Mouse (Mus musculus) E14TG2a.4 (cell line): Measurements from ENCODE around the gene Arrdc5.

ENCODE experiments used
- H3K27me3 ChIP-seq: 2 replicates; pipeline ENCODE4 v1.6.1; 2014; ENCODE audit warnings: low read length, control low read depth; ENCODE audit not compliant: insufficient read depth
- H3K36me3 ChIP-seq: 2 replicates; pipeline ENCODE4 v1.6.1; 2014; ENCODE audit warnings: low read length, control low read depth; ENCODE audit not compliant: insufficient read depth
- H3K4me1 ChIP-seq: replicated peaks from 2 replicates; pipeline ENCODE4 v1.6.1; 2014; ENCODE audit warnings: low read depth, low read length, control low read depth
- H3K4me3 ChIP-seq: replicated peaks from 2 replicates; pipeline ENCODE4 v1.5.1; 2014; ENCODE audit warnings: mild to moderate bottlenecking, low read length
- H3K9me3 ChIP-seq: 2 replicates; pipeline ENCODE4 v1.6.1; 2014; ENCODE audit warnings: low read length, control low read depth
- CTCF ChIP-seq: conservative IDR thresholded peaks from 2 replicates; pipeline ENCODE4 v1.5.1; 2014; ENCODE audit warnings: low read length
- NANOG ChIP-seq: IDR thresholded peaks from 2 replicates; pipeline ENCODE4 v1.6.1; 2014; ENCODE audit warnings: borderline replicate concordance, low read length, mixed read lengths
- POU5F1 ChIP-seq: IDR thresholded peaks from 2 replicates; pipeline ENCODE4 v1.6.1; 2014; ENCODE audit warnings: low read length, borderline replicate concordance

Gene Arrdc5

GRCm38 (mm10) chr17:56271609-56272253, 28.4 kb downstream of the Arrdc5 start:
- TF ChIP-seq POU5F1 (no peak), NANOG (no peak), CTCF (no peak)
- peaks cover 53% of the 10 kb centered on the region for H3K4me1 ChIP-seq
- H3K4me3 ChIP-seq: no peak overlapping the region
- peaks cover 44% of the 10 kb centered on the region for H3K36me3 ChIP-seq
- H3K9me3 ChIP-seq: no peaks in the 10 kb centered on the region
- no peaks in the 10 kb centered on the region for H3K27me3 ChIP-seq

GRCm38 (mm10) chr17:56269741-56270140, 30.3 kb downstream of the Arrdc5 start:
- no peaks in the 10 kb centered on the region for H3K27me3 ChIP-seq
- no peak for TF ChIP-seq CTCF
- TF ChIP-seq NANOG: no peak
- no peak for TF ChIP-seq POU5F1
- H3K4me3 ChIP-seq: peak overlapping the region; percentile 60
- peaks cover 59% of the 10 kb centered on the region for H3K4me1 ChIP-seq
- H3K36me3 ChIP-seq: peaks cover 50% of the 10 kb centered on the region
- no peaks in the 10 kb centered on the region for H3K9me3 ChIP-seq

- peak overlapping the region; percentile 60 for H3K4me3 ChIP-seq
- peaks cover 48% of the 10 kb centered on the region for H3K36me3 ChIP-seq
- no peaks in the 10 kb centered on the region for H3K9me3 ChIP-seq
- no peaks in the 10 kb centered on the region for H3K27me3 ChIP-seq
- TF ChIP-seq NANOG (no peak), CTCF (no peak), POU5F1 (no peak)
- peaks cover 60% of the 10 kb centered on the region for H3K4me1 ChIP-seq
These were observed 30.9 kb downstream of the Arrdc5 start for GRCm38 (mm10) chr17:56269153-56269630.

GRCm38 (mm10) chr17:56266271-56266670, 33.8 kb downstream of the Arrdc5 start:
- H3K4me3 ChIP-seq: no peak overlapping the region
- H3K36me3 ChIP-seq: peaks cover 41% of the 10 kb centered on the region
- H3K27me3 ChIP-seq: no peaks in the 10 kb centered on the region
- peaks cover 73% of the 10 kb centered on the region for H3K4me1 ChIP-seq
- H3K9me3 ChIP-seq: no peaks in the 10 kb centered on the region
- TF ChIP-seq POU5F1: no peak
- TF ChIP-seq CTCF: no peak
- no peak for TF ChIP-seq NANOG

GRCm38 (mm10) chr17:56265869-56266268, 34.2 kb downstream of the Arrdc5 start:
- Histone ChIP-seq H3K4me1 (peaks cover 76% of the 10 kb centered on the region), H3K9me3 (no peaks in the 10 kb centered on the region), H3K36me3 (peaks cover 41% of the 10 kb centered on the region), H3K4me3 (no peak overlapping the region), H3K27me3 (no peaks in the 10 kb centered on the region)
- no peak for TF ChIP-seq NANOG
- TF ChIP-seq CTCF: no peak
- no peak for TF ChIP-seq POU5F1

- H3K27me3 ChIP-seq: no peaks in the 10 kb centered on the region
- no peaks in the 10 kb centered on the region for H3K9me3 ChIP-seq
These were observed 35.1 kb downstream of the Arrdc5 start for GRCm38 (mm10) chr17:56265011-56265410.

GRCm38 (mm10) chr17:56264020-56264419, 36.1 kb downstream of the Arrdc5 start:
- TF ChIP-seq POU5F1: no peak
- TF ChIP-seq CTCF: peak; percentile 88
- H3K36me3 ChIP-seq: peaks cover 51% of the 10 kb centered on the region
- no peaks in the 10 kb centered on the region for H3K27me3 ChIP-seq
- no peaks in the 10 kb centered on the region for H3K9me3 ChIP-seq
- H3K4me3 ChIP-seq: no peak overlapping the region
- H3K4me1 ChIP-seq: peaks cover 78% of the 10 kb centered on the region

More at GRCm38 (mm10) chr17:56265011-56265410, 35.1 kb downstream of the Arrdc5 start:
- Histone ChIP-seq H3K4me1 (peaks cover 76% of the 10 kb centered on the region), H3K36me3 (peaks cover 42% of the 10 kb centered on the region), H3K4me3 (no peak overlapping the region)
- no peak for TF ChIP-seq NANOG
- no peak for TF ChIP-seq CTCF
- TF ChIP-seq POU5F1: no peak

- H3K27me3 ChIP-seq: no peaks in the 10 kb centered on the region
- H3K4me3 ChIP-seq: no peak overlapping the region
- no peak for TF ChIP-seq NANOG
- no peak for TF ChIP-seq CTCF
- no peak for TF ChIP-seq POU5F1
- peaks cover 65% of the 10 kb centered on the region for H3K36me3 ChIP-seq
- H3K4me1 ChIP-seq: peaks cover 88% of the 10 kb centered on the region
- H3K9me3 ChIP-seq: no peaks in the 10 kb centered on the region
These were observed 37.4 kb downstream of the Arrdc5 start for GRCm38 (mm10) chr17:56262645-56263094.
